26 mouse cellular contexts compared by ENCODE assay signal in the genomic region with DNA sequence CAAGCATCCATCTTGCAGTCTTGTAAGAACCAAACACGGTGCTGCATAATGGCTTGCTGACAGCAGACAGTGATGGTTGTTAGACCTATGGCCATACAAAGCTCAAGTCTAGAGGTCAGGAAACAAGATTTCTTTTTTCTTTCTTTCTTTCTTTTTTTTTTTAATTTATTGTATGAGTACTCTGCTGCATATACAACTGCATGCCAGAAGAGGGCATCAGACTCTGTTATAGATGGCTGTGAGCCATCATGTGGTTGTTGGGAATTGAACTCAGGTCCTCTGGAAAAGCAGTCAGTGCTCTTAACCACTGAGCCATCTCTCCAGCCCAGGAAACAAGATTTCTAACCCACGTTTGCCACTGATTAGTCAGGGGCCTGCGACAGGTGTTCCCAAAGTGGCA. TPM values are rescaled to one million over a fixed set of nuclear protein-coding genes. Genes with fewer than 3 reads are reported as not detected.
DNase-seq lines count a peak whose midpoint lies in the region; ATAC-seq and TF ChIP-seq lines count a peak whose summit lies in the region.
"Had no signal": no experiment of that assay in that cellular context is flagged by ENCODE, and none has a peak within 500 bp of the region (broad histone marks: within the 10 kb centered on the region; RNA-seq: fewer than 3 reads in every experiment).

No protein-coding gene starts in this region.

- 0 out of 2 replicates have a peak, but pooled peaks cover 3% of the 10 kb centered on the region for H3K4me1 ChIP-seq in hindbrain, embryonic 11.5 days (replicated peaks; ENCODE audit: control insufficient read depth, insufficient read depth, low read length)
- H3K4me1 ChIP-seq in hindbrain, embryonic 10.5 days (replicated peaks) = peaks cover 16% of the 10 kb centered on the region
- H3K4me1 ChIP-seq in liver, postnatal 0 days (ENCODE audit: insufficient read depth) = no peaks in the 10 kb centered on the region
- no peaks in the 10 kb centered on the region for H3K4me1 ChIP-seq in CH12.LX (ENCODE audit: control insufficient read depth in 1 of 2, insufficient read depth in 2 of 2)
- H3K4me1 ChIP-seq: limb, embryonic 10.5 days; liver, embryonic 12.5 days had no signal

- no peak overlapping the region for H3K9ac ChIP-seq in hindbrain, embryonic 11.5 days (ENCODE audit: low read depth, low read length)
- H3K9ac ChIP-seq in liver, postnatal 0 days (replicated peaks) = no peak overlapping the region
- H3K9ac ChIP-seq in CH12.LX (ENCODE audit: insufficient read depth, low read depth) = no peak overlapping the region
- H3K9ac ChIP-seq: hindbrain, embryonic 14.5 days; liver, embryonic 12.5 days had no signal

- H3K4me2 ChIP-seq in hindbrain, embryonic 11.5 days (replicated peaks; ENCODE audit: low read depth, low read length) = no peak overlapping the region
- no peak overlapping the region for H3K4me2 ChIP-seq in liver, postnatal 0 days (ENCODE audit: low read depth, low read length)
- no peak overlapping the region for H3K4me2 ChIP-seq in CH12.LX (ENCODE audit: insufficient read depth, low read depth, poor library complexity, severe bottlenecking)
- H3K4me2 ChIP-seq: hindbrain, embryonic 14.5 days; liver, embryonic 12.5 days had no signal

- H3K79me2 ChIP-seq in CH12.LX (replicated peaks; ENCODE audit: control insufficient read depth, extremely low read depth, insufficient read depth, poor library complexity, severe bottlenecking) = no peaks in the 10 kb centered on the region

- TF ChIP-seq RAD21 in CH12.LX (IDR thresholded peaks at IDR 0.05; ENCODE audit: low read depth, low read length) = peak; percentile 21

- ATAC-seq in hindbrain, embryonic 11.5 days (ENCODE audit: low FRiP score) = no peak
- no peak for ATAC-seq in liver, postnatal 0 days
- ATAC-seq: activated CD4-positive, CD25-positive, alpha-beta regulatory T cell, adult 4 months; CD4-positive, CD25-positive, alpha-beta regulatory T cell, adult 4 months; intestine, embryonic 16.5 days; liver, embryonic 12.5 days; Patski had no signal

- peak; percentile 38 for TF ChIP-seq CTCF in liver, postnatal 0 days (IDR thresholded peaks at IDR 0.05; ENCODE audit: low read depth)
- TF ChIP-seq CTCF in CH12.LX (conservative IDR thresholded peaks at IDR 0.05 in 1 of 2, IDR thresholded peaks at IDR 0.05 in 1 of 2; ENCODE audit: low read depth in 2 of 2, low read length in 2 of 2) = peak in 1 of 2 experiments; percentile 46; a peak in 2 of 4 replicates

- H3K4me3 ChIP-seq in hindbrain, embryonic 11.5 days (ENCODE audit: low read depth, low read length) = no peak overlapping the region
- H3K4me3 ChIP-seq in hindbrain, embryonic 10.5 days = no peak overlapping the region
- no peak overlapping the region for H3K4me3 ChIP-seq in liver, postnatal 0 days (ENCODE audit: low read depth, low read length)
- H3K4me3 ChIP-seq in CH12.LX (replicated peaks in 1 of 3; ENCODE audit: low read depth in 2 of 3, low read length in 2 of 3, poor library complexity in 1 of 3) = no peak overlapping the region
- H3K4me3 ChIP-seq: forebrain, embryonic 10.5 days; limb, embryonic 10.5 days; liver, embryonic 12.5 days; myocyte had no signal

- H3K27me3 ChIP-seq in hindbrain, embryonic 11.5 days (ENCODE audit: control insufficient read depth, insufficient read depth, low read length) = no peaks in the 10 kb centered on the region
- no peaks in the 10 kb centered on the region for H3K27me3 ChIP-seq in hindbrain, embryonic 10.5 days (ENCODE audit: insufficient read depth, poor library complexity, severe bottlenecking)
- H3K27me3 ChIP-seq in liver, postnatal 0 days (ENCODE audit: insufficient read depth, low read length) = no peaks in the 10 kb centered on the region
- H3K27me3 ChIP-seq in CH12.LX (replicated peaks) = no peaks in the 10 kb centered on the region
- H3K27me3 ChIP-seq: liver, embryonic 12.5 days; Patski had no signal

- no peak for TF ChIP-seq EP300 in liver, postnatal 0 days (IDR thresholded peaks at IDR 0.05; ENCODE audit: low read depth)
- no peak for TF ChIP-seq EP300 in CH12.LX (IDR thresholded peaks at IDR 0.05; ENCODE audit: low read length)

- peak; percentile 7 for DNase-seq in hindbrain, embryonic 11.5 days (ENCODE audit: low spot score)
- DNase-seq in hindbrain, embryonic 10.5 days (ENCODE audit: low spot score) = no peak
- no peak for DNase-seq in liver, postnatal 0 days
- DNase-seq in liver (no peak), CH12.LX (ENCODE audit: extremely low read depth) (no peak), NIH3T3 (ENCODE audit: low read depth) (peak; percentile 53)
- DNase-seq in B cell, adult 2 months = no peak
- no peak for DNase-seq in frontal cortex, postnatal 10 days (ENCODE audit: low spot score in 2 of 2)
- DNase-seq: adrenal gland, postnatal 14 days; cerebellum, adult 2 months; cerebellum, postnatal 36 days; gastrocnemius, postnatal 25 days; kidney, postnatal 14 days; lung, postnatal 10 days; midbrain, embryonic 14.5 days; right cerebral cortex, postnatal 25 days; thymus, adult 18-20 months had no signal

- H3K9me3 ChIP-seq in hindbrain, embryonic 11.5 days (ENCODE audit: control insufficient read depth, low read length) = no peaks in the 10 kb centered on the region
- no peaks in the 10 kb centered on the region for H3K9me3 ChIP-seq in hindbrain, embryonic 10.5 days
- H3K9me3 ChIP-seq in liver, postnatal 0 days (ENCODE audit: low read length) = no peaks in the 10 kb centered on the region
- peaks cover 2% of the 10 kb centered on the region for H3K9me3 ChIP-seq in CH12.LX (replicated peaks; ENCODE audit: low read length)
- H3K9me3 ChIP-seq: limb, embryonic 10.5 days; liver, embryonic 12.5 days had no signal

- no peak for TF ChIP-seq POLR2A in CH12.LX (IDR thresholded peaks at IDR 0.05; ENCODE audit: low read depth, low read length)

- peaks cover 9% of the 10 kb centered on the region for H3K36me3 ChIP-seq in hindbrain, embryonic 11.5 days (ENCODE audit: control insufficient read depth, insufficient read depth, low read length)
- peaks cover 97% of the 10 kb centered on the region for H3K36me3 ChIP-seq in hindbrain, embryonic 10.5 days
- peaks cover 87% of the 10 kb centered on the region for H3K36me3 ChIP-seq in liver, postnatal 0 days (replicated peaks; ENCODE audit: insufficient read depth, low read length)
- peaks cover 64 to 94% of the 10 kb centered on the region in 2 experiments for H3K36me3 ChIP-seq in CH12.LX (replicated peaks in 1 of 2; ENCODE audit: control insufficient read depth in 1 of 2, insufficient read depth in 1 of 2, low read length in 1 of 2)

- 88% methylated on average over 3 of the region's 3 CpGs for WGBS in hindbrain, embryonic 11.5 days
- WGBS in hindbrain, embryonic 10.5 days = 85% methylated on average over 3 of the region's 3 CpGs
- WGBS in liver, postnatal 0 days (ENCODE audit: insufficient replicate concordance) = 77% methylated on average over 3 of the region's 3 CpGs

- dilution Hi-C loops in CH12.LX (cut with MboI; ENCODE audit: extremely low pct_ligation_motif_present, extremely low pct_unique_long_range_greater_than_20kb, low sequenced_read_pairs) = no loop called here

- in situ Hi-C loops in CH12.LX (cut with MboI; ENCODE audit: low pct_ligation_motif_present, low pct_unique_long_range_greater_than_20kb, low sequenced_read_pairs) = no loop called here

- no peak overlapping the region for H3K27ac ChIP-seq in hindbrain, embryonic 11.5 days (ENCODE audit: low read depth, low read length)
- H3K27ac ChIP-seq in hindbrain, embryonic 10.5 days = no peak overlapping the region
- no peak overlapping the region for H3K27ac ChIP-seq in liver, postnatal 0 days (ENCODE audit: low read depth)
- no peak overlapping the region for H3K27ac ChIP-seq in CH12.LX (ENCODE audit: insufficient read depth, low read depth)
- H3K27ac ChIP-seq: forebrain, embryonic 10.5 days; hindbrain, embryonic 14.5 days; limb, embryonic 10.5 days; liver, embryonic 12.5 days had no signal

TF ChIP-seq in CH12.LX, 34 proteins besides CTCF, POLR2A, EP300 and RAD21:
- TF ChIP-seq KAT2A (IDR thresholded peaks at IDR 0.05; ENCODE audit: insufficient replicate concordance, low read length) = no peak
- no peak for TF ChIP-seq POLR2AphosphoS2 (IDR thresholded peaks at IDR 0.05; ENCODE audit: low read depth, low read length)
- TF ChIP-seq ZC3H11A (IDR thresholded peaks at IDR 0.05; ENCODE audit: low read depth, low read length) = no peak
- no peak for TF ChIP-seq TCF12 (IDR thresholded peaks at IDR 0.05; ENCODE audit: low read depth, low read length)
- peak; percentile 41; the same call in 1 of the 2 replicates for TF ChIP-seq ZNF384 (IDR thresholded peaks at IDR 0.05; ENCODE audit: low read depth, low read length)
- TF ChIP-seq SMC3 (IDR thresholded peaks at IDR 0.05; ENCODE audit: low read depth, low read length) = peak; percentile 50
- TF ChIP-seq MEF2A (IDR thresholded peaks at IDR 0.05; ENCODE audit: borderline replicate concordance, low read depth, low read length) = no peak
- TF ChIP-seq E2F4 (IDR thresholded peaks at IDR 0.05; ENCODE audit: insufficient replicate concordance, low read depth, low read length) = no peak

RNA-seq across cellular contexts. Expression of a gene that starts 54.0 kb away (rescaled TPM):
- 17.5 and 22.4 TPM in 2 replicates for polyA plus RNA-seq in hindbrain, embryonic 11.5 days (2014; fragmentation: Nextera tagmentation; extraction: Ambion mirVana)
- 20.1 and 20.5 TPM in 2 replicates for polyA plus RNA-seq in hindbrain, embryonic 10.5 days (2016; fragmentation: Nextera tagmentation; extraction: Ambion mirVana)
- polyA plus RNA-seq in liver, postnatal 0 days (2015; fragmentation: Nextera tagmentation; extraction: Ambion mirVana) = 19.8 and 24.2 TPM in 2 replicates
- total RNA-seq in CH12.LX (2012; rRNA removed) (11.1 and 12.3 TPM in 2 replicates), CH12.LX (2014; rRNA removed) (12.5 and 12.9 TPM in 2 replicates)
- 8.2 and 8.8 TPM in 2 replicates for polyA plus RNA-seq in CH12.LX (2012; ENCODE audit: insufficient read length, low read depth)

Comparison
In these comparisons a context has a peak if more than half of its experiments do, and no peak if none do; other contexts are left out.
1. DNase-seq: peak in hindbrain, embryonic 11.5 days (single experiment) and NIH3T3 (single experiment); none in hindbrain, embryonic 10.5 days (single experiment), liver, postnatal 0 days (single experiment), liver (single experiment), CH12.LX (single experiment), B cell, adult 2 months (0 of 2) and frontal cortex, postnatal 10 days (0 of 2).